Mouse (Mus musculus) monocyte, adult 5-6 weeks (primary cell): ENCODE measurements around the gene Ehbp1. TPM values are rescaled to one million over a fixed set of nuclear protein-coding genes. Genes with fewer than 3 reads are reported as not detected.

Source experiments
- ATAC-seq: fragments of 153-309, 156-312 bp; replicated peaks from 2 replicates; pipeline ENCODE4 v1.8.0; 2017; ENCODE audit warnings: mild to moderate bottlenecking; ENCODE audit not compliant: low TSS enrichment, insufficient number of reproducible peaks, severe bottlenecking, poor library complexity, low FRiP score
- total RNA-seq: library from RNA; stranded (forward); fragments of 200-1000, 200-491, 200-594 nt; gene quantifications from 3 replicates; pipeline ENCODE4 v1.2.3, GENCODE M21; 2017

The Ehbp1 gene
- total RNA-seq, 1 experiment from 2014 or later: 12.2 TPM

DNA sequence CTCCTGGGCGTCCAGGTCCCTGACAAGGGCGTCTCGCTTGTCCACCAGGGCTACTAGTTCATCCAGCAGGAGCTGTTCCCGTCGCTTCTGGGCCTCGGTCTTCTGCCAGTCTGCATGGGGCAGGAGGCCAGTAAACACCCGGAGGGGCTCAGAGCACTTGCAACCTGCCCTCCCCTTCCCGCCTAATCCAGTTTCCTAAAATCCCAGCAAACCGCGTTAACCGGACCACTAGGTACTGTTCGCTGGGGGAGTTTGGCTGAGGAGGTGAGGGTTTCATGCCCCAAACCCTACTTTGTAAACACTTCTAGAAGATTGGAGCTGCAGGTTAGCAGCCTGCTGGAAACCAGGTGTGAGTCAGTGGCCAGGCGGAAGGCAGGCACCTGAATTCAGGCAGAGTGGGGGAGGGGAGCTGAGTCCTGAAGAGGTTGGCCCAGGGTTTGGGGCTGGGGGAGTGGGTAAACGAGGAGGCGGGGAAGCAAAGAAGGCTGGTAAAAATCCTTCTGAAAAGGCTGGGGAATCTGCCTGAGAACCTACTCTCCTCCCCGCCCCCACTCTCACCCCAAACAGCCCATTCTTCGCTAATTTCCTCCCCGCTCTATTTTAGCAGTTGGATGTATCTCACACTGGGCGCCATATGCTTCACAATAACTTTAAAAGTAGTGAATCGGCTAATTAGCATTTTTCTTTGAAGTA lies 334.9 kb downstream of the Ehbp1 start:
- ATAC-seq: no peak

DNA sequence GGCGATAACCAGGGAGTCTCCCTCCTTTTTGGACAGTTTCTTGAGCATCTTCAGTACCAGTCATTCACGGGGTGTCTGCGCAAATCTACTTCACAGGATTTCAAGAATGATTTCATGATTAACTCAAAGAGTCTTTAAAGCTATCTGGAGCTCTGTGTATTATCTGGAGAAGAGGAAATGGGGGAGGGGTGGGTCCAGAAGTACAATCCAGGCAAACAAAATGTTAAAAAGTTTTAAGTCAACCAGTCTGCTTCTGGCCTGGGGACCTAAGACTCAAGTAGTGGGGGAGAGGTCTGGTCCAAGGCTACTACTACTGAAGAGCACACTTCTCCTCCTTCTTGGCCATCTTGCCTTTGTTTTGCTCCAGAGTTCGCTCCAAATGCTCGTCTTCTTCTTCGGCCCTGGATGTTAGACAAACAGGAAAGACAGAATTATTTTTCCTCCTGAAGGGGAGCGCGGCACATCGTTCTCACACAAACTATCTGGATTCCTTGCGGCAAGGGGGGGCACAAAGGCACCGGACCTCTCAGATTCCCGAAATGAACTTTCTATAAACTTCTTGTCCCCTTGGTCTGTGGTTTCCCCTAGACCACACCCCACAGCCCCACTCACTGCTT lies 335.5 kb downstream of the Ehbp1 start:
- no peak for ATAC-seq

- ATAC-seq: no peak
Measured at GRCm38 (mm10) chr11:22005281-22005870, 336.7 kb downstream of the Ehbp1 start.

- ATAC-seq: no peak
Measured at GRCm38 (mm10) chr11:22004331-22004841, 337.7 kb downstream of the Ehbp1 start.

DNA sequence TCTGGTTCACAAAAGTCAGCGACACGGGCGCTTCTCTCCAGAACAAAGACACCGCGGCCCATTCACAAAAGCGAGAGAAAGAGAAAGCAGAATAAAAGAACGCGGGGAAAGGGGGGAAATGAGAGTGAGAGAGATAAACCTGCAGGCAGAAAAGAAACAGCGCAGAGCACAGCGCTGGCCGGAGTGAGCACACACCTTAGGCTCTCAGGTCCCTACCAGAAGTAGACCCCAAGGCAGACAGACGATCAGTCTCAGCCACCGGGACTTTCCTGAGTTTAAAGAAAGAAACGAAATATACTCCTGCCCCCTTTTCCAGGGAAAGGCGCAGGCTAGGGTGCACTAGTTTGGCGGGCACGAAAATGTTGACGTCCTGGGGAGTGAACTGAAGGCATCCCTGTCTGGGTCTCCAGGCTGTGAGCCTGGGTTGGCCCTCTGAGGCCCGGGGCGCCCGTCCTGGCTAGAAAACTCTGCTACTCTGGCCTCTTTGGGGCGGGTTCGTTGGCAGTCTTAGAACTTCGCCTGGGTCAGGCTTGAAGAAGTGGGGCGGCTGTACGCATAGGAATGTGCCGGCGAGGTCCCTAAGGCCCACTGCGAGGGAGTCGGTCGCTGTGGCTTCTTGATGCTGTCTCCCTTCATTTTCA lies 338.6 kb downstream of the Ehbp1 start:
- ATAC-seq: no peak

- ATAC-seq: no peak
Measured at GRCm38 (mm10) chr11:22002783-22003340, 339.2 kb downstream of the Ehbp1 start, which contains the start of gene Otx1. Gene Otx1 (minus strand): TSS chr11:22002897.

- ATAC-seq: no peak
Measured at GRCm38 (mm10) chr11:22002062-22002782, 339.9 kb downstream of the Ehbp1 start.

DNA sequence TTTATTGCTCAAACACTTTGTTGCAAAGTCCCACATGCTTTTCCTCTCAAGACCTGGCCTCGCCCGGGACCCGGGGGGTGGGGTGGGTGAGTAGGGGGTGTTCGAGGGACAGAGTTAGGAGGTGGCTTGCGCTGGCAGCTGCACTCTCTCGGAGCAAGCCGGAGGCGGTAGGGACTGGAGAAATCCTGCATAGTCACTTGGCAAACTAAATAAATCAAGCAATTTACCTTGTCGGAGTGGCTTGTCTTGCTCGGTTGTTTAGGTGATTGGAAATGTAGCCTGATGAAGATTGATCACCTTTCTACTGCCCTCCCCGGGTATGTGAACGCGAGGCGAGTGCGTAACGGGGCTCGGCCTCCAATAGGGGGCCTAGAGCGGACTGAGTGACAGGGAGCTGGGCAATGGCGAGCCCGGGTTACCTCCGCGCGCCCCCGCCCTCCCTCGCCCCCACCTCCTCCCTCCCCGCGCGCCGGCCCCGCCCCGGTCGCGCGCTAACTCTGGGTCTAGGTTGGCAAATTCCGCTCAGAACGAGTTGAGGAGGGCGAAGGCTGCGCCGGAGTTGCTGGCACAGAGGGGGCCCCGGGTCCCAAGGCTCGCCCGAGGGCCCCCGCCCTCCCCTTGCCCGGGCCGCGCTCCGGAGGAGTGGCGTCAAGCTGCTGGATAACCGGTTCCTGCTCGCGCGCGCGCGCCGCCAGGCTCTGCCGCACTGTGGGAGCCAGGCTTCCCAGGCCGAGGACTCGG lies 340.6 kb downstream of the Ehbp1 start:
- ATAC-seq: no peak

- no peak for ATAC-seq
Measured at GRCm38 (mm10) chr11:22000316-22001076, 341.6 kb downstream of the Ehbp1 start.

DNA sequence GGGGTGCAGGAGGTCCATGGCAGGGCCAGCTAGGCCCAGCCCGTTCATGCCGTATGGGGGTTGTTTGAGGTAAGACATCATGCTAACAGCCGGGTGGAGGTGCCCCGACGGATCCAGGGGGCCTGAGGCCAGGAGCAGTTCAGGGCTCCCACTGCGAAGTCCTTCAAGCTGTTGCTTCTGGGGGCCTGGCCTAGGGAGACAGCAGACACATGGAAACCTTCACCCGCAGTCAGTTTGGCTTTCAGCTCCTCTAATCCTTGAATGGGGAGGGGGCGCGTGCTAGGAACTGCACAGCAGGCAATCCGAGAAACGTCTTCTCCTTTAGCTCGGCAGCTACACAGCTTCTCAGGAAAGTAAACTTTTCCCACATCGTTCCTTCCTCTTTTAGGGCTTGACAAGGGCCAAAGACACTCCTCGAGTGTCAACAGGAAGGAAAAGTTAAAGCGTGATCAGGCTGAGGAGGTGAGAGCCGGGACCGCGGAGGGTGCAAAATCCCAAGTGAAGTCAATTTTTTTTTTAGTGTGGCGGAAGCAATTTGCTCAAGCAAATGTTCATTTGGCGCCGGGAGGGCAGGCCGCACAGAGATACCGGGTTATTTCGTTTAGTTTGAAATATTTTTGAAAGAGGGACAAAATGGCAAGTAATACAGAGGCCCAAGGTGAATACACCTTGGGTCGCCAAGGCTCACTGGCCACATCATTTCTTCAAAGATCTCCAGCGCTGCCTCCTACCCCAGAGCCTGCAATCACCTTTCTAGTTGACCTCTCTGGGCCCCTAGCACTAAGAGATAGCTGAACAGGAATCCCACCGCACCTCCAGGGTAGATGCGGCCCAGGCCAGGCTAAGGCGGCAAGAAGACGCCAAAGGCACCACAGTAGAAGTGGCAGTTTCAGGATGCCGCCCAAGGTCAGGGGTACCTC lies 342.4 kb downstream of the Ehbp1 start:
- no peak for ATAC-seq

- ATAC-seq: no peak
Measured at GRCm38 (mm10) chr11:21998141-21999047, 343.7 kb downstream of the Ehbp1 start.

DNA sequence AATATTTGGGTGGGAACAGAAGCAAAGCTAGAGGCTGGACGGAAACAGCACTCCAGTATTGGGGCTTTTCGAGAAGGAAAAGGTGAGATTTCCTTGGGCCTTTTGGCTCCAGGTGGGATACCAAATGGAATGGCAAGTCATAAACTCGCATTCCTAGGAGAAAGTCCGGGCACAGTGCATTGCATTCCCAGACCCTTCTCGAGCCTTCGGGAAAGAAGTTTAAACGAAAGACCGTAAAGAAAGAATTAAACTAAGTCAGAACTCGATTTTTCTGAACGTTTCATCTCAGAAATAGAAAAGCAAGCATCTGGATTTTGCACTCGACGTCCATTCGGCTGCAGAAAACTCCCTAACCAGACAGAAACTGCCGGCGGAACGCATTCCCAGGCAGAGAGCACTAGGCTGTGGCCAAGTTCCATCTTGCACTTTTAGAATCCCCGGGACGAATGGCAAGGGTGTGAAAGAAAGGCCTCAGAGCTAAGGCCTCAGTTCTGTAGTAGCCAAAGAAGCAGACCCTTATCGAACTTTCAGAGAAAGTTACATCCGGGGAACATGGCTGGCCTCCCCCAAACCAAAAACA lies 344.4 kb downstream of the Ehbp1 start:
- no peak for ATAC-seq

DNA sequence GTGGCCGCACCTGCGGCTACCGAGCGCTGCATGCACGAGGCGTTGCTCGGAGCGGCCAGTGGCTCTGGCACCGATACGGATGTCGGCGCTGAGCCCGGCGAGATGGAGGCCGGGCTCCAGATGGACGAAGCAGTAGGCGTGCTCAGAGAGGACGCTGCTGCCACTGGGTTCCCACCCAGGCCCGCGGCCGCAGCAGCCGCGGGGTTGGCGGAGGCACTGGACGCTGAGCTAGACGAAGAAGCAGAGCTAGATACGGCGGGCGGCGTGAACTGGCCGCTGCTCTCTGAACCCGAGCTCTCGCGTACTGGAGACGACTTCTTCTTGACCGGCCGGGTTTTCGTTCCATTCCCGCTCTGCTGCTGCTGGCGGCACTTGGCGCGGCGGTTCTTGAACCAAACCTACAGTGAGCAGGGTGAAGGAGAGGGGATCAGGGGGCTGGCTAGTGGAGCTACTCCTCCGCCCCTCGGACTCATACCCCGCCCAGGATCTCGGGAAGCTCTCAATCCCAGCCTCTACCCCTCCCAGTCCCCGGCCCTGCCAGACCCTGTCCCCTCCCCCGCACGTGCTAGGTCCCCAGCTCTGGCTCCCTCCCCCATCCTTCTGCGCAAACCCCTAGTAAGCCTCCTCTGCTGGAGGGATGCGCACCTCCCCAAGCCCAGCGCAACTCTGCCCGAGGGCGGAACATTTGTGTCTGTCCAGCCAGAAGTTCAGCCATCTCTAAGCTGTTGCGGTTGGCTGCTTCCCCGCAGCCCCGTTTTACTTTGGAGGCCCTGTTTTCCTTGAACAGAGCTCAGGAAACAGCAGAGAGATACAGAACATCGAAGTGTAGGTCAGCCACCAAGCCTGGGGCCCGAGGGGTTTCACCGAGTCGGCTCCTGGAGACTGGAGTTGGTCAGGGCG lies 345.2 kb downstream of the Ehbp1 start:
- no peak for ATAC-seq

GRCm38 (mm10) chr11:21996325-21996647 lies 345.8 kb downstream of the Ehbp1 start:
- ATAC-seq: no peak
